Mouse (Mus musculus): ENCODE results near the gene Snx29.
"Not testable (repeated sequence)": the region's sequence is repeated elsewhere in the genome, so short reads cannot be mapped to it uniquely, and the experiment has no call there.

The Snx29 gene

DNA sequence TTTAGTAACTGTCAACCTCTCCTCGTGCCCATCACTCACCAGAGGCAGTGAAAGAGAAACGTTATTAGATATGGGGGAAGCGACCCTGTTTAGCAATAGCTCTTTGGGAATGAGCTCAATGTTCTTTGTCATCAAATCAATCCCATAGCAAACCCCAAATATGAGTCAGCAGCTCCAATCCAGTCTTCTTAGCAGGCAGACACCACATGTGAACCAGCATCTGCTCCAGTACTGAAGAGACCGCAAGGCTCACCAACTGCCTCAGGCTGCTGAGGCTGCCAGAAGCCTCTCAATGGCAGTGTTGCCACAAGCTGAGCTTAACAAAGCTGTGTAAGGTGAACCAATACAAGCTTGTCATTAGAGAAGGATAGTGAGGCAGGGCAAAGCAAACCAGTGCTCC lies 177.4 kb downstream of the Snx29 start:
- no peak for DNase-seq

DNA sequence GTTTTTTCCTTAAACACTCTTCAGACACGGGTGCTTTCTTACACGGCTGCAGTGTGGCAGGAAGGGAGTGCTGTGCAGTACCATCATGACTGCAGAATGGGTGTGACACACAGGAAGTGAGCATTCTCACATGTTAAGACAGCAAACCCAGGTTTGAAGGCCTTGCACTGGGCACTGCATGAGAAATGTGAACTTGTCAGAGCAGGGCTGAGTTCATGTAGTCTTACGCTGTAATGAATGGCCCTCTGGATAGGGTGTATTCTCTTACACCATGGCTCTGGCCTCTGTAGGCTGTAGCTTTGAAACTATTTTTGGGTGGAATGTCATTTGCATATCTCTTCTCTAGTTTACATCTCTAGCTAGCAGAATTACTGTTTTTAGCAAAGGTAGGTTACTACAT lies 178.4 kb downstream of the Snx29 start:
- DNase-seq, result no peak

DNA sequence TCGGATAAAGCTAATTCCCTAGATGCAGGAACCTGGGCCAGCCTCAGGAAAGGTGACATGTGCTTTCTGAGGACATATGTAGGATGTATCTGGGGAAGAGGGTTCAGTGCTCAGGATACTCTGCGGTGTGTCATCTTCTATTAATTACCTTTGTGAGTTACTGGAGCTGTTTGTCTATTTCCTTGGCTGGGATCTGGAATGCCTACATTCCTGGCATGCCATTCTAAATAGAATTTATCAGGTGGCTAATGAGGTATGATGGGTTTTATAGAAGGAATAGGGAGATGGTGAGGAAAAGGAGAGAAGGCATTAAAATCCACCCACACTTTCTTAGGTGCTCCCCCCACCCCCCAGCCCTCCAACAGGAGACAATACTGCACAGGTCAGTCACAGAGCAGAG lies 178.9 kb downstream of the Snx29 start:
- no peak for DNase-seq

DNA sequence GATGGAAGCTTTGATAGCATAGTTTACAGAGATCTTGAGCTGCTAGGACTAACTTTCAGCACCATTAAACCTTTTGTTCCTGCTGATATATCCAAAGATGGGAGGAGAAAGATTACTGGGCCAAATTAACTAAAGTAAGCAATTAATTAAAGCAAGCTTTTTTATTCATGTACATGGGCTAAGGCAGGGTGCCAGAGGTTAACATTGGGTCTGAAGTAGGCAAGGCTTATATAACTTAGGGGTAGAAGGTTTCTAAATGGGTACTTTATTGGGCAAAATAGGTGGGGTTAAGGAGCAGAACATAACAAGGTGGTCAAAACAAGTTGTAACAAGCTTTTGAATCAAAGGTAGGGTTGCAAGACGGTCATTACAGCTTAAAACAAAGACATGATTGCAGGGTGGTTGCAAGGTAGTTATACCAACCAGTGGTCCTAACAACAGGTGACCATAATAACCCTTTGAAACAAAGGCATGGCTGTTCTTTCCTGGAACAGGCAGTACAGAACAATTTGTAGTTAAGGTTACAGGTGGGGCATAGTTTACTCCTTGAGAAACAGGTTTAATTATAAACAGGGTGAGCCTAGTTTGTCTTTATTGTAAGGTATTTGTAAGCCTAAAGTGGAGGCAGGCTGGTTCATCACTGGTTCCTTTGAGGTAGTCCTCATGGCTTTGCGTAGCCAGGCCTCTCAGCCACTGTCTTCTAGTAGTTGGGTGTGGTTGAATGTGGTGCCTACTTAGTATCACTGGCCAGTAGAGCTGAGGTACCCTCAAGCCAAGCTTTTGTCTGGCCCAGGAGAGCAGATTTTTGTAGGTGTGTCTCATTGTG lies 182.2 kb downstream of the Snx29 start:
- no peak for DNase-seq

DNA sequence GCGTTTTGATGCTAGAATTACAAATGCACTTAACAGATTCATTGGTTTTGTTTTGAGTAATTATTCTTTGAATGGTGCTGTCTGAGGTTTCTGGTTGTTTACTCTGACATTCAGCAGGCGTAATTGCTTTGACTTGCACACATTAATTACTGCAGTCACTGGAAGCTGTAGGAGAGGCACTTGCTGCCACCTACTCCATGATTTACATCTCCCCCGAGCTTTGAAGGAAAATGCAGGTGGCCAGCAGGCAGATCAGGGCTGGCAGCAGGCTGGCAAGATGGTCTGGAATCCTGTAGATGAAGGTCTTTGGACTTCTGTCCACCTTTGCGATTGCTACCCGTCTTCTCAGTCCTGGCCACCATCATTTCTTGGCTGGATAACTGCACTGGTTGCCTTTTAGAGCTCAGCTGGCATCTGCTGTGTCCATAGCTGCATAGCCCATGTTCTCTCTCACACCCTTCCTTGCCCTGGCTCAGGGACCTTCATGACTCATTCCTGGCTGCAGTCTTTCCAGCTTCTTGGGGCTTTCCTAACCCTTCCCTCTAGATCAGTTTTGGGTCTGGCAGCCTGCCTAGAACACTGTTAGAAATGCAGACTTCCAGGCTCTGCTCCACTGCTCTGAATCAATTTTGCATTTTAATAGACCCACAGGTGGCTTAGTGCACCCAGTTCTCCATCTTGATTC lies 182.9 kb downstream of the Snx29 start:
- DNase-seq, result peak; percentile 82

DNA sequence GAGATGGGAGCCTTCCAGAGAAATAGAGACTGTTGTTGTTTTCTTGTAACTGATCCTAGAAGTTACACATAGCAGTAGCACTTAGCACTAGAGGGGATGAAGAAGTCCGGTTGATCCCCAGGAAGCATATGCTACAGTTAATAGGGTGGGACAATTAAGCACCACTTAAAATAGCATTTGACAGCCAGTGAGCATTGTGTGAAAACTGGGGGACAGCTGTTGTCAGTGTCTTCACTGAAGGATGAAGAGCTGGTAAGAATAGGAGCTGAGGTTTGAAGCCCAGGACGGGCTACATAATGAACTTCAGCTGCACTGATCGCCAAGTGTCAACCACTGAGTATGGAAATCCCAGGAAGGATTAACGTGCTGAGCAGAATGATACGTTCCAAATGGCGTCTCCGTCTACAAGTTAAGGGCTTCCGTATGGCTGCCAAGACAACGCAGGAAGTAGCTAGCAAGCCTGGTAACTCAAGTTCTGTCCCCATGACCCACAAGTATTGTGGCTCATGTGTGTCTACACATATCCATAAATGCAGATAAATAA lies 184.6 kb downstream of the Snx29 start:
- DNase-seq, result no peak

DNA sequence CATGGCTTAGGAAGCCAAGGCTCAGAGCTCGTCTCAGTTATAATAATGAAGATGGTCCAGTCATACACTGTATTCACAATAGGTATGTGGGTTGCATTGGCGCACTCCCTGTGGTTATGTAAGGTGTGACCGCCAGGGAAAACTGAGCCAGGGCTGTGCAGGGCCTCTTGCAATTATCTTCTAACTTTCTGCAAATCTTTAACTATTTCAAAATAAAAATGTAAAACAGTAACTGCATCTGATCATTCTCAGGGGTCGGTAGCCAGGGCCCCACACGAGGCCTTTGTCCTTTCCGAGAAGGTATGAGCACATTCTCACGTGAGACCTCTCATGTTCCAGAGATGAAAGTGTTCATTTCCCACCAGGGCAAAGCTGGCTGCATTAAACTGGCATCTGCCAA lies 185.6 kb downstream of the Snx29 start:
- DNase-seq, result no peak

DNA sequence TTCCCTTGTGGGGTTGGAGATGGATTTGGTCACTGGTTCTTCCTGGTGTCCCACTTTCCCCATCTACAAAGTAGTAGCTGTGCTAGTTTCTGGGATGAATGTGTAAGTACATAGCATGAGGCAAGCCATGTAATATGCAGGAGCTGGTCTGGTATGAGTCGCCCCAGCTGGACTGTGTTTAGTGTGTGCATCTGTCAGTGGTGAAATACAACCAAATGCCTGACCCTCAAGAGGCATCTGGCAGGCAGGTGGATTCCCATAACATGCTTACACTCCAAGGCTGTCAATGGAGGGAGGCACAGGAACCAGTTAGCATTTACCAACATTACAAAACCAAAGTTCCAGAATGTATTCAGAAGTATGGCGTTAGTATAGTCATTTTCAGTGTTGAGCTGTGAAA lies 187.7 kb downstream of the Snx29 start:
- DNase-seq, result no peak

DNA sequence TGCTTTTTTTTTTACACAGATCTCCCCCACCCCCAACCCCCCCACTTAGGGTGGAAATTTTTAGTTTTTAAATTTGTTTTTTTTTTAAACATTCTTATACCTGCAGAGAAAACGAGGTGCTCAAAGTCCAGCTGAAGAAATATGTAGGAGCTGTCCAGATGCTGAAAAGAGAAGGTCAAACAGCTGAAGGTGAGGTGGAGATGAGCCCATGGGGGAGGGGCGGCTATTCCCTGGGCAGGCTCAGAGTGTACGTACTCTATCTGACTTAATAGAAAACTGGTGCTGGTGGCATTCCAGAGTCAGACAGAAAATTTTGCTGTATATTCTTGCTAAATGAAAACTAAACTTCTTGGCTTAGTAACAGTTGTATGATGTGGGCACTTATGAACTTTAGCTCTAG lies 188.1 kb downstream of the Snx29 start:
- no peak for DNase-seq

DNA sequence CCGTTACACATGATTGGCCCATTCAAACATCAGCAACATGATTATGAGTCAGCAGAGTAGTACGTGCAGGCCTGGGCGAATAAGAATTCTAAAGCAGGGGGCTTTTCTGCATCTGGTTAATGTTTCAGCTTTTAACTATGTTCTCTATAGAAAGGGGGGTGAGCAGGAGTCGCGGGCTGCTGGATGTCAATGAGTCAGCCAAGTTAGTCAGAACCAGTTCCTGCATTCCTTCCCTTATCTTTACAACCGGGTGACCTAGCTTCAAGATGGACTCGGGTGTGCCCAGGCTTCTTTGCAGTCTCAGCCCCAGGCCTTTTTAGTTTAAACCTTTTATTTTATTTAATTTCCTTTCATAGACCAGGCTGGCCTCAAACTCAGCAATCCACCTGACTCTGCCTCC lies 189.0 kb downstream of the Snx29 start:
- not testable (repeated sequence) for DNase-seq

DNA sequence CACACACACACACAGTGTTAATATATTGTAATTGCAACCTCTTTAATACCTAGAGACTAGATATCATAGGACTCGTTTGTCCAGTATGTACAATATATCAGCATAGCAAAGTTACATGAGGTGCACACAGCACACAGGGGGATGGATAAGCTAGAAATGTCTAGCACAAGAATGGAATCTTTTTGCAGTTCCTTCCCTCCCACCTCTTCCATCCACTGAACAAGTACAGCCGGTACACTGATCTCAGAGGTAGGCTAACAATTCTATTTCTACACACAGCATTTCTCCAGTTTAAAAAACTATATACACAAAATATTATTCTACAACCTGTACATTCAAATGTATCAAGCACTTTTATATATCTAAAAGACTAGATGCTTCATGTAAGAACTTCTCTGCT lies 194.0 kb downstream of the Snx29 start:
- DNase-seq, result no peak

DNA sequence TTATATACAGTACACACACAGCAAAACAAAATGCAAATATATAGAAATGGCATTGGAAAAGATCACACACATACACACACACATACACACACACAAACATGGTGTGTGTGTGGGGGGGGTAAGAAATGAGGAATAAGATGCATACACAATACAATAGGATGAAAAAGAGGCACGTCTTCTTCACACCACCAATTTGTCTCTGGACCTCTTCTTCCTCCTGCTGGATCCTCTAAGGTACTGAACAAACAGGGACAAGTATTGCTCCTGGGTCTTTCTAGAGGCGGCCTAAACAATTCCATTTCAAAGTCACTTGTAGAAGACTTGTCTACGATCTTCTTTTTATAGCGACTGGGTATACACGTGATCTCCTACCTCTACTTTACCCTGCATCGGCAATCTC lies 194.7 kb downstream of the Snx29 start:
- no peak for DNase-seq

DNA sequence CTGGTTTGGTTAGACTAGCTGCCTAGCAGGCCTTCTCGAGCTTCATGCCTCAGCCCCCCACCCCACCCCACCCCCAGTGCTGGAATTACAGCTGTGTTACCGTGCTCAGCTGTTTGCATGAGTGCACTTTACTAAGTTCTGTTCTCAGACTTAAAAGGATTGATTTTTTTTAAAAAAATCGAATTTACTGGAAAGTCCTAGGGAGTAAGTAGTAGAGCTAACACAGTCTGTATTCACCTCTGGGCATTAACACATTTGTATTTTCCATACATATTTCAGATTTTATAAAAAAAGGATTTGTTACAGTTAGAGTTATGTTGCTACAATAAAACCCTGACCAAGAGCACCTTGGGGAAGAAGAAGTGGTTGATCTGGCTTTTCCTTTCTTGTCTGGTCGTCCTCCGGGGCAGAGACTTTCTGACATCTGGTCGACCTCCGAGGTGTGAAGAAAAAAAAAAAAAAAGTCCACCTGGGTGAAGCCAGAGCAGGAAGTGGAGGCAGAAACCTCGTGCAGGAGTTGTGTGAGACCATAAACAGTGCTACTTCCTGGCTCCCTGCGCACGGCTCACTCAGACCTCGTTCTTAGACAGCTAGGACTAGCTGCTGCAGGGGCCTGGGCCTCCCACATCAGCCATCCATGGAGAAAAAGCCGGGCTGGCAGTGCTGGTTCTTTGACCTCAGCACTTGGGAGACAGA lies 196.2 kb downstream of the Snx29 start:
- no peak for DNase-seq

DNA sequence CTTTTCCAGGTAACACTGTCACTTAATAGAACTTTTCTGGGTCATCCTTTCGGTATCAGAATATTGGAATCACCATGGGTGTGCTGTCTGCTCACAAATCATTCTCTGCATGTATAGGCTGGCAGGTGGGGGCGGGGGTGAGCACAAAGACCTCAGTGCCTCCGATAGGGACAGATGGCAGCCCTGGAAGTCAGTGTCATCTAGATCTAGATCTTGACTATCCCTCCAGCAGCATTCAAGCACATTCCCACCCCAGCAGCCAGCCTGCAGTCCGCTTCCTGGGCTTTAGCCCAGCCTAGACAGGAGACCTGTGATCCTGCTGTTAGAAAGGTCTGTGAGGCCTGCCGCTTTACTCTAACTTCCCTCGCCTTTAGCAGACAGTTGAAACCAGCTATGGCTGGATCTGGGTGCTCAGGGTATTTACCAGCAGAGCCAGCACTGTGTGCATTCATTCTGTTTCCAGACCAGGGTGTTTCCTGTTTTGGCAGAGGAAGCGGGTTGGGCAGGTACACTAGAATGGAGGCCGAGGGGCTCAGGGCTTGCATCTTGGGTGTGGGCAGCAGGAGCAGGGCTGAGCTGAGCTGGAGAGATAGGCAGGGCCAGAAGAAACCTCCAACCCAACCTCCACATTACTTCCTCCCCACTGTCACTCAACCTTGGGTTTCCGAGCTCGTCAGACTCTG lies 203.5 kb downstream of the Snx29 start:
- no peak for DNase-seq

DNA sequence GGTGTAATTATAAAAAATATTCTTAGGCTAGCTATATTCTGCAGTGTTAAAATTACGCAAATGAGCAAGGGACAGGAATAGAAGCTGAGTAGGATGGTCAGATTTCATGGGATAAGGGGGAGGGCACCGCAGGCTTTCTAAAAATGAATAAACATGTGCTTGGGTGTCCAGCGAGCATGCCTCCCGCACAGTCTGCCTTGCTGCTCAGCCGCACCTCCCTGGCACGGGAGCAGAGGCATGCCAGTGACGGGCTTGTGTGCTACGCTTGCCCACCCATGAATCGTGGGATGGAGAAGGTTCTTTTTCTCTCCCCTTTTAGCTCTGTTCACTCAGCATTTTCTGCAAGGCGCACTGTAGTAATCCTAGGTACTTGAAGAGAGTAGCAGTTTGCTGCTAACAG lies 204.3 kb downstream of the Snx29 start:
- DNase-seq, result no peak

DNA sequence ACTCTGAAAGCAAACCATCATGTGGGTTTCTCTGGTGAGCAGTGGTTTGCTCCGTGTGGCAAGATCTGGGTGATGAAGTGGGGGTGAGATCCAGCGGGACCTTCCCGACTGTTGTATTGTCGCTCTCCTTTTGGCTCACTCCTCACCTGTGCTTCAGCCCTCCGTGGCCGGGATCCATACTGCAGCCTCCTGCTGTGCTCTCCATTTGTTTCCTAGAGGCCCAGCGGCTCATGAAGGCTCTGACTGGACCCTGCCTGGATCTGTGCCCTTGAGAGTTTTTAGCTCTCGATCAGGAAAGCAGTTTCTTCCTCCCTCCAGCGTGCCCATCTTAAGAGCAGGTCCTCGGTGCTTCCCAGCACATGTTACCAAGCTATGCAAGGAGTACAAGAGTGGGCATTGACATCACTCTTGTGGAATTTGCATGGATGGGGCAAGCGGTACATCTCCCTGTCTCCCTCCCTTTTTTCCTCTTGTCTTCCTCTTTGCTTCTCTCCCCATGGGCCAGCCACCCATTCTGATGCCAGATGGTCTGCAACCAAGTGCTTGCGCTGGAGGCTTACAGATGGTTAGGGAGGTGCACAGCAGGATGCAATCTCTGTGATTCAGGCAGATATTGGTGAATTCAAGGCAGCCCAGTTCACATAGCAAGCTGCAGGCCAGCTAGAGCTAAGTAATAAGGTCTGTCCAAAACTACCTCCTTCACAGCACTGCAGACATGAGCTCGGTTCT lies 207.9 kb downstream of the Snx29 start:
- DNase-seq, result no peak

DNA sequence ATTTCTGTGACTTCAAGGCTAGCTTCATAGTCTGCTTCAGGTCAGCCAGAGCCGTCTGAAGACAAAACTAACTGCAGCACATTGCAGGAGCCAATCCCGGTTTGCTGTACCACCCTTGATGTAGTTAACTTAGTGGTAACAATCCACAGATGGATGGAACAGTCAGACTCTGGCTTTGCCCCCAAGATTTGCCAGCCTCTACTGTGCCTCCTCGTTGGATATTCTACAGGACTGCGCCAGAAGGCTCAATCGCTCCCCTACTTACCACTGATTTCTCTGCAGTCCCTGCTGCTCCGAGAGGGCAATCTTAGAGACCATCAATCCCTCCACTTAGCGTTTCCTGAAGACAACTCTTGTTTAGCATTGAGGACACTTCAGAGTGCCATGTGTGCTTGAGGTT lies 208.7 kb downstream of the Snx29 start:
- no peak for DNase-seq

DNA sequence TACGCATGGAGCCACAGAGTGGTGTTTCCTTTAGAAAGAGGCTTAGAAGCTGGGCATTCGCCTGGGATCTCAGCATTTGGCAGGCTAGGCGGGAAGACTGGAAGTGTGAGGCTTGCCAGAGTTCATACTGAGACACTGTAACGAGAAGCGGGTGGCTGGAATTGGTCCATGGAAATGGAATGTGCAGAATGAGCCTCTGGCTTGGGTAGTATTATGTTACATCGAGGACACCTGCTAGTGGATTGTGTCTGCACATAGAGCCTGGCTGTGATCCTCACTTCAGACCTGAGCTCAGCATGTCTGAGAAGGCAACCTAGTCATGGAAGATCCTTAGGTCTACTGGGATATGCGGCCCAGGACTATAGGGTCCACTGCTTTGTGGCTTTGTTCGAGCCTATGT lies 209.9 kb downstream of the Snx29 start:
- peak; percentile 77 for DNase-seq

DNA sequence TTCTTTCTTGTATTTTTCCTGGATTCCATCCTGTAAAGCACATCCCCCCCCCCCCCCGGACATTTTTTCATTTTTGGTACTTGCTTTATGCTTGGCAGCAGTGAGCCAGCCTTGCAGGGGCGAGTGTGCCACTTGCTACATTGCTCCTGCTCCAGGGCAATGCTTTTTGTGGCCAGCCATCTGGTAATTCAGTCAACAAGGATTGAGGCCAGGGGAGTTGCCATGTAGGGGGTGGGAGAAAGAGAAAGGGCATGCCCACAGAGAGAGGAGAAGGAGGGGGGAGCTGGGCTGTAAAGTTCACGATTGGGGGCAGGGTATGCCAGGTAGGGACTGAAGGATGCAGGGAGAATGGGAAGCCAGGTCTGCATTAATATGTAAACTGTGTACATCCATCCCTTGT lies 210.7 kb downstream of the Snx29 start:
- no peak for DNase-seq

DNA sequence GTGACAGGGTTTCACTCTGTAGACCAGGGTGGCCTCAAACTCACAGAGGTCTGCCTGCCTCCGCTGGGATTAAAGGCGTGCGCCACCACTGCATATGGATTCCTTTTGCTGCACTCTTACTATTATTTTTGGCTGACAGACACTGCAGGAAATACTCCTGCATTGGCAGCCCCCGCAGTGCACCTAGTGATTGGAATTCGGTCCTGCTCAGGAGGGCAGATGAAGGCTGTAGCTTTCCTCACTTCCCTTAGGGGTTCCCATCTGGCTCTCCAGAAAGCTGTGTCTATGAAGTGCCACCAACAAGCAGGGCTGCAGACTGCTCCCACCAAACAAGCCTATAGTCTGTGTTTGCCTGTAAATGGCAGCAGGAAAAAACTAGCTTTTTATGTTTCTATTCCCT lies 215.0 kb downstream of the Snx29 start:
- DNase-seq, result no peak

DNA sequence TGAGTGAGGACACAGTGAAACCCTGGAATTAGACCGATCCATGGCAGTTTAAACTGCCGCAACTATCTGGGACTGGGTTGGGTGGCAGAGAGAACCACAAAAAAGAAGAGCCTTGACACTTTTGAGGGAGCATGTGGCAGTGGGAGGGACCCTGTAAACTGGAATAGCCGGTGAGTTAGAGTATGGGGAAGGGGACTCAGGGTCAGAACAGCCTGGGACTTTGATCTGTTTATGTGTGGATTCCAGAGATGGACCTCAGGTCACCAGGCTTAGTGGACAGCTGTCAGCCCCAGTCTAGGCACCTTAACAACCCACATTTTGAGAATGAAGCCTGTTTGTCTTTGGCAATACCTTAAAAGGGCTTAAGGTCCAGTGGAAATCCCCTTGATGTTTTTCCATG lies 215.5 kb downstream of the Snx29 start:
- no peak for DNase-seq

DNA sequence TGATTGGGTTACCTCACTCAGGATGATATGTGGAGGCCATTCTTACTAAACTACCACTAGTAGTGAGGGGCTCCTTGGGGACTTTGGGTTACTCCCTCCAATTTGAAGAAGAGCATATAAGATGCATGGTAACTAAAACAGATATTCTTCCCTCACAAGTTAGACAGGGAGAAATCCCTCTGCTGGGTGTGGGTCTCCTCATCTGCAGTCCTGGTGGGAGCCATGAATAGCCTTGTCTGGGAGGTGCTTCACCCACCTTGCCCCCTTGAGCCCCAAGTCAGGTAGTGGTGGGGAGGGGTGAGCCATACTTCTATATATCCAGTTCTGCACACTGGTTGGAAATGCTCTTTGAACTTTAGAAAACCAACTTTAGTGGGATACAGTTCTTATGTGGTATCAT lies 218.3 kb downstream of the Snx29 start:
- DNase-seq, result no peak

DNA sequence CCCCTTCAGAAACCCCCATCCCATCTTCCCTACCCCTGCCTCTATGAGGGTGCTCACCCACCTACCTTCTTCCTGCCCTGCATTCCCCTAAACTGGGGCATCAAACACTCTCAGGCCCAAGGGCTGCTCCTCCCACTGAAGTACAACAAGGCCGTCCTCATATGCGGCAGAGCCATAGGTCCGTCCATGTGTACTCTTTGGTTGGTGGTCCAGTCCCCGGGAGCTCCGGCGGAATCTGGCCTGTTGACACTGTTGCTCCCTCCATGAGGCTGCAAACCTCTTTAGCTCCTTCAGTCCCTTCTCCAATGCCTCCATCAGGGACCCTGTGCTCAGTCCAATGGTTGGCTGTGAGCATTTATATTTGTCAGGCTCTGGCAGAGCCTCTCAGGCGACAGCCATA lies 219.1 kb downstream of the Snx29 start:
- no peak for DNase-seq

Data from lung, postnatal 10 days (tissue).